8 mouse cellular contexts compared by ENCODE assay signal in the genomic region with DNA sequence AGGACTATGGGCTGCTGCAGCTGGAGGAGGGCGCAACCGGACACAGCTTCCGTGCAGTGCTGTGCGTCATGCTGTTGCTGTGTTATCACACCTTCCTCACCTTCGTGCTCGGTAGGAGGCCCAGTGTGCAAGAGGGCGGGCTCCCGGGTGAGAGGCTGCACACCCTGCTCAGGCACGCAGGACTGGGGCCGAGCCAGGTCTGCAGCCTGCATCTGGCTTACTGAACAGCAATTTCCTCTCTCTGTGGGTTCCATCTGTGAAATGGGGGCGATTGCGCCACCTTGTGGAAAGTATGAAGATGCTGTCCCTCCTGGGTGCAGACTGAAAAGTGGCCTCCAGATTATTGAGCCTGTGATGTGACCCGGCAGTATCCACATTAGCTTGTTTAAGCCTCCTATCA. TPM values are rescaled to one million over a fixed set of nuclear protein-coding genes. Genes with fewer than 3 reads are reported as not detected.
DNase-seq lines count a peak whose midpoint lies in the region; ATAC-seq and TF ChIP-seq lines count a peak whose summit lies in the region.

No protein-coding gene starts in this region.

- peak overlapping the region; percentile 7; the same call in 1 of the 2 replicates for H3K27ac ChIP-seq in heart, embryonic 10.5 days

- TF ChIP-seq CTCF in lung, adult 2 months (IDR thresholded peaks at IDR 0.05; ENCODE audit: insufficient read depth, low read length), result peak; percentile 61

- ATAC-seq in common myeloid progenitor, adult 5-6 weeks (replicated peaks; ENCODE audit: low read depth, poor library complexity, severe bottlenecking), result peak; percentile 51
- no peak for ATAC-seq in activated CD4-positive, CD25-positive, alpha-beta regulatory T cell, adult 4 months

- peak; percentile 55 for DNase-seq in CD4-positive helper T cell, adult 2 months (ENCODE audit: low read depth, low spot score)
- peak; percentile 21 for DNase-seq in T-cell, adult 2 months (ENCODE audit: low spot score)
- peak; percentile 93 for DNase-seq in heart, embryonic 10.5 days (ENCODE audit: low spot score)
- peak; percentile 58 for DNase-seq in kidney, adult 9 months
- DNase-seq in lung, adult 2 months, result peak; percentile 63
- peak; percentile 36 for DNase-seq in right cerebral cortex, postnatal 14 days

- WGBS in heart, embryonic 10.5 days, result 46% methylated on average over 13 of the region's 13 CpGs
- whole genome bisulfite sequencing in lung, adult 2 months, result 37% methylated on average over 13 of the region's 13 CpGs

- H3K4me1 ChIP-seq in heart, embryonic 10.5 days, result peaks cover 35% of the 10 kb centered on the region
- H3K4me1 ChIP-seq in lung, adult 2 months (ENCODE audit: control insufficient read depth, insufficient read depth, low read length), result peaks cover 3% of the 10 kb centered on the region

- no peaks in the 10 kb centered on the region for H3K27me3 ChIP-seq in heart, embryonic 10.5 days (ENCODE audit: insufficient read depth, poor library complexity, severe bottlenecking)

- TF ChIP-seq POLR2A in lung, adult 2 months (IDR thresholded peaks at IDR 0.05; ENCODE audit: borderline replicate concordance, extremely low read depth, low read depth, low read length), result 0 out of 2 replicates have a peak, but pooled peaks have one; percentile 20

- no peak overlapping the region for H3K4me3 ChIP-seq in heart, embryonic 10.5 days
- H3K4me3 ChIP-seq in lung, adult 2 months (replicated peaks; ENCODE audit: extremely low read depth, low read depth, low read length), result no peak overlapping the region

- no peaks in the 10 kb centered on the region for H3K36me3 ChIP-seq in heart, embryonic 10.5 days

- H3K9me3 ChIP-seq in heart, embryonic 10.5 days, result no peaks in the 10 kb centered on the region

RNA-seq across cellular contexts. Expression of a gene that starts 24.4 kb away (rescaled TPM):
- 0.46 and 2.8 TPM in 2 replicates for total RNA-seq in common myeloid progenitor, adult 5-6 weeks (2017)
- polyA plus RNA-seq in heart, embryonic 10.5 days (2016; fragmentation: Nextera tagmentation; extraction: Ambion mirVana), result 9.4 and 10.7 TPM in 2 replicates
- 14.8 and 16.4 TPM in 2 replicates for polyA plus RNA-seq in lung, adult 2 months (2012; rRNA removed)
- not detected for polyA plus RNA-seq in activated CD4-positive, CD25-positive, alpha-beta regulatory T cell, adult 4 months (2017; shearing (Covaris generic))

RNA-seq across cellular contexts. Expression of a gene that starts 53.7 kb away (rescaled TPM):
- 24.7 and 29.2 TPM in 2 replicates for total RNA-seq in common myeloid progenitor, adult 5-6 weeks (2017)
- 31.1 and 31.4 TPM in 2 replicates for polyA plus RNA-seq in heart, embryonic 10.5 days (2016; fragmentation: Nextera tagmentation; extraction: Ambion mirVana)
- 39.6 and 44.5 TPM in 2 replicates for polyA plus RNA-seq in lung, adult 2 months (2012; rRNA removed)
- 1 to 10 TPM; 4.4 to 6.9 TPM for polyA plus RNA-seq in activated CD4-positive, CD25-positive, alpha-beta regulatory T cell, adult 4 months (2017; shearing (Covaris generic))

Comparison
In these comparisons a context has a peak if more than half of its experiments do, and no peak if none do; other contexts are left out.
1. DNase-seq: peak in every context shown above with its lines; median percentile 93 in heart, embryonic 10.5 days; 63 in lung, adult 2 months; 58 in kidney, adult 9 months; 55 in CD4-positive helper T cell, adult 2 months; 36 in right cerebral cortex, postnatal 14 days; 21 in T-cell, adult 2 months.
2. RNA of a gene that starts 24.4 kb away (polyA plus RNA-seq): 14.8 to 16.4 TPM in lung, adult 2 months and 9.4 to 10.7 TPM in heart, embryonic 10.5 days; not detected in activated CD4-positive, CD25-positive, alpha-beta regulatory T cell, adult 4 months; every median in the first group is over 10 times any median in the second.